Mouse (Mus musculus) erythroid progenitor cell, adult 5-6 weeks (primary cell): ENCODE results near the gene Sh3bp5l. TPM values are rescaled to one million over a fixed set of nuclear protein-coding genes. Genes with fewer than 3 reads are reported as not detected.
"Not testable (repeated sequence)": the region's sequence is repeated elsewhere in the genome, so short reads cannot be mapped to it uniquely, and the experiment has no call there.

Source experiments
- ATAC-seq: replicated peaks from 2 replicates; pipeline ENCODE4 v1.8.0; 2016; ENCODE audit warnings: moderate number of reproducible peaks, mild to moderate bottlenecking, moderate TSS enrichment, inconsistent platforms; ENCODE audit not compliant: poor library complexity, low FRiP score, severe bottlenecking
- total RNA-seq, 2 experiments: library from RNA; stranded (forward) in 1 of 2; stranded (reverse) in 1 of 2; fragments of 150-400 nt in 1 of 2; fragments of 186-747, 209-891 nt in 1 of 2; gene quantifications; 2 replicates each; pipeline versions ENCODE4 v1.2.3 to v1.2.4; 2015 to 2017; ENCODE audit warnings: low replicate concordance in 2 of 2

The Sh3bp5l gene
- 10.5 and 13.3 TPM in 2 replicates for total RNA-seq (2015; ENCODE audit: low replicate concordance)
- total RNA-seq (2017; ENCODE audit: low replicate concordance): 19.8 and 118 TPM in 2 replicates

DNA sequence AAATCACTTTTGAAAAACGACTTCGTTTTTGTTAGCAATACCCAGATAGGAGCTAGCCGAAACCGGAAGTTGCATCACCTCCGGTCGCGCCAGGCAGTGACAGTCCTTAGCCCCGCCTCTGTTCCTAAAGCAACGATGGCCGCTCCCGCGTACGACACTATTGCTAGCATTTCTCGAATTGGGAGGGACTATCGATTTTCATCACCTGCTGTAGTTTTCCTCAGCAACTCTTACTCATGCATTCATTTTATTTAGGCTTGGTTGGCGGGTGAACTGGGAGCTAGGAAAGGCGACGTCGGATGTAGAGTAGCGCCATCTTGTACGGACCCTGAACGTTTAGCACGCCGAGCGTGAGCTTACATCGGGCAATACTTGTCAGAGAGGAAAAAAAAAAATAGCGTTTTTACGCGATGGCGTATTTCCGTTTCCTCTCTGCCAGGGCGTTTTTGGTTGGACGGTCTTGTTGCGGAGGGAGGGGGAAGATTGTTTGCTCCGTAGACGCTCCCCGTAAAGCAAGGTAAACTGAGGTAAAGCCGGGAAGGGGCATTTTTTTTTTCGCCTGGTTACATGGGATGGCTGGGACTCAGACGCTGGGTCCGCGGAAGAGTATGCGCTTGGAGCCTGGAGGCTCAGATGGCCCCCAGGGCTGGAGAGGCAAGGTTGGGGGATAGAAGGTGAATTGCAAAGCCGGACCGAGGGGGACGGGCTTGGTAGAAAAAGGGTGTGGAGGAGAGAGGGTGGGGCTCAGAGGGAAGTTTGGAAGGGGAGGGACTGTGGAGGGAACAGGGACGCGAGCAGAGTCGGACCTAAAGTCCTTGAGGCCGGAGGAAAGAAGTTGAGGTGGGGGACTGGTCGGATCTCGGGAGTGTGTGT, at the start of gene Sh3bp5l, which contains the start of gene Zfp672:
TSS of gene Sh3bp5l (plus strand) at position 449 of the 873 bp plus-strand sequence.
TSS of gene Zfp672 (minus strand) at position 64 of the 873 bp plus-strand sequence.
- peak; percentile 89 for ATAC-seq

DNA sequence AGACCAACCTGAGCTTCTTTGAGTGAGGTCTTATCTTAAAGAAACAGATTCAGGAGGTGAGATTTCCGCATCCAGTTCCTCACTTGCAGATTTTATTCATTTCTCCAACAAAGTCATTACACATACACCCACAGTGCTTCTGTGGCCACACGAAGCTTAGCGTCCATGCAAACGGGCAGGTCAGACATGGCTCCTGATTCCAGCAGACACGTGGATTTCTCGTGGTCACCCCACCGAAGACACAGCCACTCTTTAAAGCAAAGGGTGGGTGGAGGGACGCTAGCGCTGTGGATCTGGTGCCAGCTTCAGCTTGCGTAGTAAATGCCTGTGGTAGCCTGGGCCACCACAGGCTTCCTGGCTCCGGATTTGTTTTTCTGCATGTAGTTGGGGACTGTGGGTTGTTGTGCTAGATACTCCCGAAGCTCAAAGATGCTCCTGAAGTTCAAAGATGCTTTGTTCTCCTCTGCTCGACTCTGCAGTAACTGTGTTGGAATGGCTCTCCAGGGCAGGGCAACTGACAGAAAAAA, 48.5 kb upstream of the Sh3bp5l start:
- ATAC-seq: no peak

DNA sequence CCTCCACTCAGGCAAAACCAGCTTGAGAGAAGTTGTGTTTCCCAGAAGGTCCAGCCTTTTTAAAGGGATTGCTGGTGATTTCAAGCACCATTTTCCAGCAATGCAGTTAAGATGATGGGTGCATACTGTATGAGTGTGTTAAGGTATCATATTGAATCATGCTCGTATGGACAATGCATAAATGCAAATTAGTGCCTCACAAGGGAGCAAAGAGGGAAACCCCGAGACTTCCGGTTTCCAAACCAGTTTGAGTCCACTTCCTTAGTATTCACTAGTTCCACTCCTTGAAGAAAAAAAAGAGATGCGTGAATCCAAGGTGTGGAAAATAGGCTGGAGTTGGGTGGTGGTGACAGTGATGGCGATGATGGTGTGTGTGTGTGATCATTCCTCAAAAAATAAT, 48.0 kb upstream of the Sh3bp5l start:
- ATAC-seq: no peak

DNA sequence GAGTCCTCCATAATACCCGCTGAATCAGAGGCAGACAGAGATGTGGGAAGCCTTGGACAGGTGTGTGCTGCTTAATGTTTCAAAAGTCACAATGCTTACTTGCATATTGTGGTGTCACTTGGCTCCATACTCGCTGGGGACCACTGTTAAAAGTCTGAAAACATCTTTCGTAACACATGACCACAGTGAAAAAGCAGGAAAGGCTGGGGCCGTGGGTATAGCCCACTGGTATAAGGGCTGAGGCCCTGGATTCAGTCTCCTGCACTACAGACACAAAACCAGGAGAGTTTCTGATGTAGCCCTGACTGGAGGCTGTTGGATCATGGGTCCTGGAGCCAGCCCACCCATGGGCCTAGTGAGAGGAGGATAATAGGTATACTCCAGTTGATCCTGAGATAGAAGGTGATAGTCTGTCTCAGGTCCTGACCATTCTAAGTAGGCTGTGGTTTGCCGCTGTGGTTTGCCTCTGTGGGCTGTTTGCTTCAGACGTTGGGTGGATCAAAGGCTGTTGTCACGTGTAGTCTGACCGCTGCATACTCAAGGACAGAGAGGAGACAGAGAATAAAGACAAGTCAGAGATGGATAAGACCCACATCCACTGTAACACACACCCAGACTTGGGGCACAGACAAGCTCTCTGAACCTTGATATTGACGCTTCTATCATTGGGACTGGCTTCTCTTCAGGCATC, 40.4 kb upstream of the Sh3bp5l start:
- no peak for ATAC-seq

DNA sequence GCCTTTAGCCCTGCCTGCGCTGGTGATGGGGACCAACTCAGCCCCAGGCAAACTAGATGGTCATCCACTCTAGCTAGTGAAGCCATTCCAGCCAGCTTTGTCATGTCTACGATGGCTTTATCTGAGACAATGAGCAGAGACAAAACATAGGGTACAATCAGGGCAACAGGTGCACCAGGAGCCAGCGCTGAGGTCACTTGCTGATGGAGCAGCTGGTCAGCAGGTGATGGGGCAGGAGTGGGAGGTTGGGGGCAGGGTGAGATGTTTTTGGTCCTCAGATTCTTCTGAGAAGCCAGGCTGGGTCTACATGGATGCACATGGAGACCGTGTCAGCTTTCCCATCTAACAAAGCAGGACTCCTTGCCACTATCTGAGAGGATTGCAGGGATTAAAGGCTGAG, 39.7 kb upstream of the Sh3bp5l start:
- ATAC-seq: no peak

DNA sequence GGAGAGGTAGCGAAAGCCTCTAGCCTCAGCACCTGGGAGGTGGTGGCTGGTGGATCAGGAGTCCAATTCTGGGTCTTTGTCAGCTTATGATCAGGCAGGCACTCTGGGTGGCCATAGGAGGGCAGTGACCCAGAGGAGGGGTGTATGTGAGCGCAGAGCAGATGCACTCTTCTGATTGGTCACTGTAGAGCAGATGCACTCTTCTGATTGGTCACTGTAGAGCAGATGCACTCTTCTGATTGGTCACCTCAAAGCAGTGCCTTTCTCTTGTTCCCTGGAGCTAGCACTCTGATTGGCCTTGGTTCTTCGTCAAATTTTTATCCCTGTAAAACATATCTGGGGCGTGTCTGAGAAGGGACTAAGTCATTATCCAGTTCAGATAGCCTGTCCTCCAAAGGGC, 37.7 kb upstream of the Sh3bp5l start:
- peak; percentile 44; the same call in 1 of the 2 replicates for ATAC-seq

DNA sequence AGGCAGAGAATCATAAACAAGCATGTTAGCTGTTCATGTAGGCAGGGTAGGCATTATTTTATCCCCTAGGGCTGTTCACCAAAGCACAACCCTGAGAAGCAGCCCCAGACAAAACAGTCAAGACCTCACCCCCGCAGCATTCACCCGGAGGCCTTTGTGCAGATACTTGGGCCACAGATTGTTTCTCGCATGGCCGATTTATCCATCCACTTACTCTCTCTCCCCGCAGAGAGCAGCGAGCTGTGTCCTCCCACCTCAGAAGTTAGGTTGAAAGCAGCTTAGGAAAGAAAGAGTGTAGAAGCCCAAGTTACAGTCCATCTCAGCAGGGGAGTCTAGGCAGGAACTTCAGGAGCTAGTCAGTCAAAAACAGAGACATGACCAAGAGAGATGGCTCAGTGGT, 33.1 kb upstream of the Sh3bp5l start:
- no peak for ATAC-seq

DNA sequence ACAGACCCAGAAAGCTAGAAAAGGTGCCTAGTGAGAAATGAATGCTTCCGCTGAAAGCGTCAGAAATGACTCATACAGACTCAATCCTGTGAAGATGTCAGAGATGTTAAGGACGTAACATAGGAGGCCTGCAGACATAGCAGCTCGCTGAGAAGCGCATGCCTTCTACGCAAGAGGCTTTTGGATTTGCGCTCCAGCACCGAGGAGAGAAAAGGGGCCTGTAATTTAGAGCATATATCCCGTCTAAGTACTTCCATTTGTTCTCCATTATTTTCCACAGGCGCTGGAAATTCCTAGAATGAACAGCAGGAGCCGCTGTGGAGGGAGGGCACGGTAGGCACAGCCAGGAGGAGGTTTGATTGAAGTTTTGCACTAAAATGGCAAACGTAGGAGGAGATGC, 29.5 kb upstream of the Sh3bp5l start:
- ATAC-seq: peak; percentile 51

DNA sequence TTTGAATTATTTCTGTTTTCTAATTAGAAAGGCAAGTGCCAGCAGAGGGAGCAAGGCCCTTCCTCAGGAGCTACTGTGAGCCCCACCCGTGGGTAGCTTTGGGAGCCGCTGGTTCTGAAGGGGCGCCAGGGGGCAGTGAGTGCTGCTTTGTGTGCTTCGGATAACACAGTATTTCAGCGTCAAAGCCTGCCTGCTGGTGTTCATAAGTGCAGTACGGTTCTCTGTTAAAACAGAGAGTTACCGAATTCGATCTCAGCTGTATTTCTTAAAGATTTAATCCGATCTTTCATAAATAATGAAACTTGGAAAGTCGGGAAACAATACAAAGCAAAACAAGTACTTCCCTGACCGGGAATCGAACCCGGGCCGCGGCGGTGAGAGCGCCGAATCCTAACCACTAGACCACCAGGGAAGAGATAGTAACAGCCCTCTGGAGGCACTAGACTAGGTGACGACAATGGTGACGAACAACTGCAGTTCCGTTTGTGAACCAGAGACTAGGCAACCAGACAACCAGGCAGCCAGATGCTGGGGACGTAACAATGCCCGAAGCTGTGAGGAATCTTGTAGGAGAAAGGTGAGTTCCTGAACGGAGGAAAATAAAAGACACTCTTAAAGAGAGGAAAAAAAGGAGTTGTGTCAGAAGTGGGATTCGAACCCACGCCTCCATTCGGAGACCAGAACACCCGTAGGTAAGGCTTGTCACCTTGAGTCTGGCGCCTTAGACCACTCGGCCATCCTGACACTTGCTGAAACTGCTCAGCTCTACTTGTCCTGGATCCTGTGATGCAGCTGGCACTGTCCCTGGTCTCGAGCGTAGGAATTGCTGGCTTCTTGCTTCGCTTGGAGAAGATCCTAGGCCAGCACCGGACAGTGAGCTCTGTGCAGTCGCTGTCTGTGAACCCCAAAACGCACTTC, 28.4 kb upstream of the Sh3bp5l start:
- peak; percentile 80 for ATAC-seq

DNA sequence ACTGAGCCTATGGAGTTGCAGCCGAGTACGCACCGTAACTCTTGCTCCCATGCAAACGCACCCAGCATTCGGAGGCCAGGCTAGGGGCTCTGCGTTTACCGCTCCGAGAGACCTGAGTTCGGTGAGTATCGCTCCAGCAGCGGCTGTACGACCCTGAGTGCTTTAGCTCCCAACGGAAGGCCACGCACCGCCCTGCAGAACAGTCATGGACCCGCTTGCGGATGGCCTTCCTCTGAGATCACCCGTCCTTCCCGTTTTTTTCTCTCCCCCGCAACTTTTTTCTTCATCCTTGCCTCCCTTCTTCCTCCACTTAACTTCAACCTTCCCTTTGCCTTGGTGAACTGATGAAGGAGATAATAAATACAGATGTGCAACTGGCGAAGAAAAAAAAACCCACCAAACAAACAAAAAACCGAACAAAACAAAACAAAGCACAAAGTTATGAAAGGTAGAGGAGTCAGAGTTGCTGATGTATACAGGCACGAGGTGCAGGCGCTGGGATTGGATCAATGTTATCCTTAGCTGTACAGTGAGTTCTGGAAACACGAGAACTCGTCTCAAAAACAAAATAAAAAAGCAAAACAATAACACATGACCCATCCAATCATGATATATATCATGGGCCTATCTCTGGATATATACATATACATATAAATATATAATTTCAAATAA, 27.6 kb upstream of the Sh3bp5l start:
- ATAC-seq: peak; percentile 45

DNA sequence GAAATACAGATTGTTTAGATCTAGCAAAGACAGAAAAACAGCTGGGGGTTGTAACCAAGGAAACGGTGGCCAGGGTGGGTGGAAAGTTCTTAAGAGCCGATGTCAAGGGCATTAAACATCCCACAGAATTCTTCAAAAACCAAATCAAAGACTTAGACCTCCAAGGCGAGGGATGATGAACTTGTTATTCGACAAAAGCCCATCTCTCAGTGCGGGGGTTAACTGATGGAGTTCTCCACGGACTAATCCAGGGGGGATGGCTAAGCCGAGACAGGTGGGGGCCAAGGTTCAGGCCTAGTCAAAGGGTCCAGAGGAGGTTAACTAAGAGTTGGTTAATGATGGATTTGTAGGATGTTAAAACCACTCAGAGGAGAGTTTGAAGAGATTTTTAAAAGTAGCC, 26.9 kb upstream of the Sh3bp5l start:
- no peak for ATAC-seq

DNA sequence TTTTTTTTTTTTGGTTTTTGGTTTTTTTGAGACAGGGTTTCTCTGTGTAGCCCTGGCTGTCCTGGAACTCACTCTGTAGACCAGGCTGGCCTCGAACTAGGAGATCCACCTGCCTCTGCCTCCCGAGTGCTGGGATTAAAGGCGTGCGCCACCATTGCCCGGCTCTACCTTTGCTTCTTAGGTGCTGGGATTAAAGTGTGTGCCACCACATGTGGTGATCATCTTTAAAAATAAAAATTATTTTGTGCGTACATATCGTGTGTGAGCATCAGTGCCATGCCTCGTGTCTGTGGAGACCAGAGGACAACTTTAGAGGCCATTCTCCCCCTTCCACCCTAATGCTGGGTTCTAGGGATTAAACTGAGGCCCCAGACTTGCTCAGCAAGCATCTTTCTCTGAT, 25.2 kb upstream of the Sh3bp5l start:
- not testable (repeated sequence) for ATAC-seq

DNA sequence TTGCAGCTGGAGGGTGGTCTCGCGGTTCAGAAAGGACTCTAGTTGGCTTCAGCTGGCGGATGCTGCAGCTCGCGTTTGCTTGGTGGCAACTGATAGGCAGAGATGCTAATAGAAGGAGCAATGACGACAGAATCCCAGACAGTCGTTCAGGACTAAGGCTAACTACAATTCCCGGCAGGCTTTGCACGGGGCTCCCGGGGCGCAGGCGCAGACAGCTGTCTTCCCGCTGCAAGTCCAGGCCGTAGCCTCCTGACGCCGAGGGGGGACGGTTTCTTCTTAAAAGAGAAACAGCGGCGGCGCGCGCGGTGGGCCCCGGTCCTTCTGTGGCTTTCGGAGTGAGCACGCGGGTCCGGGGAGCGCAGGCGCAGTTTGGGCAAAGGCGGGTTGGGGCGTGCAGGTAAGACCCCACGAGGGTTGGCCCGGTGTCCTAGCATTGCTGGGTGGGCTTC, 23.6 kb upstream of the Sh3bp5l start, which contains the start of gene Zfp692:
TSS of gene Zfp692 (plus strand) at position 210 of the 449 bp plus-strand sequence.
- peak; percentile 79 for ATAC-seq

DNA sequence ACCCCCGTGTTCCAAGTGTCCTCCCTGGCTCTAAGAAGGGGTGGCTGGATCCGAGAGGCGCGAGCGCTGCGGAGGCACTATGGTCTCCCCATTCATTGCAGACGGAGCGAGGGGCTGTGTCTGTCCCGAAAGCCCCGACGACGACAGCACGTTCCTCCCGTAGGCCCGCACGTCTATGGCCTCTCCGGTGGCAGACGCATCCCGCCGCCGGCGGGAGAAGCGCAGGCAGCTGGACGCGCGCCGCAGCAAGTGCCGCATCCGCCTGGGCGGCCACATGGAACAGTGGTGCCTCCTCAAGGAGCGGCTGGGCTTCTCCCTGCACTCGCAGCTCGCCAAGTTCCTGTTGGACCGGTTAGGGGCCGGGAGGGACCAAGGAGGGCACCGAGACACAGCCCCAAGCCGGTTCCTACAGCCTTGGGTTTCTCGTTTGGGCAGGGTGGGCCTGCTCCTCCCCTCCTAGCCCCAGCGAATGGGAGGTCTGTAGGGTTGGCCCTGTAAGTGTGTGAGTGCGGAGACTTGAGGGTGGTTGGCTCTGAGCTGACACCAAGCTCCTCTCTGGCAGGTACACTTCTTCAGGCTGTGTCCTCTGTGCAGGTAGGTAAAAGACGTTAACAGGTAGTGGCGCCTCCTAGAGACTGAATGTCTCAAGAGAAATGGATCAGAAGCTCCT, 23.0 kb upstream of the Sh3bp5l start:
- ATAC-seq: peak; percentile 53

DNA sequence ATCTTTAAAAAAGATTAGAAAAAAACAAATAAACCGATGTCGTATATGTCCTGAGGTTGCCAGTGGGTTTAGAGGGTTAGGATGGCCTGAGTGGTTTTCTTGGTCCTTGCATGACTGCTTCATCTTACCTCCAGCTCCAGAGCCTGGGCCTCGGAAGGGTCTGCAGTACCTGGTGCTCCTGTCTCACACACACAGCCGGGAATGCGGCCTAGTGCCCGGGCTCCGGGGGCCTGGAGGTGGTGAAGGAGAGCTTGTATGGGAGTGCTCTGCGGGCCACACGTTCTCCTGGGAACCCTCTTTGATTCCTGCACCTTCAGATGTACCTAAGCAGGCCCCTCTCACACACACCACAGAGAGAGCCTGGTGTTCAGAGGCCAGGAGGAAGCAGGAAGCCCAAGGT, 21.9 kb upstream of the Sh3bp5l start:
- no peak for ATAC-seq

DNA sequence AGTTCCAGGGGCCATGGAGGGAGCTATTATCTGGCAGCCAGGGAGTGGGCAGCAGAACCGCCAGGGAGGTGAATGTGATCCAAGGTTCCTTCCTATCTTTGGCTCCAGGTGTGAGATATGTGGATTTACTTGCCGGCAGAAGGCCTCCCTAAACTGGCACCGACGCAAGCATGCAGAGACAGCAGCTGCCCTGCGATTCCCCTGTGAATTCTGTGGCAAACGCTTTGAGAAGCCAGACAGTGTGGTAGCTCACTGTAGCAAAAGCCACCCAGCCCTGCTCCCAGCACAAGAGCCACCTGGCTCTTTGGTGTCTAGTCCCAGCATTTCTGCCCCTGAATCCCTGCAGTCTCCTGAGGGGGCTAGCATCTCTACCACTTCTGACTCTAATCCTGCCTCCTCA, 16.5 kb upstream of the Sh3bp5l start:
- ATAC-seq: no peak

DNA sequence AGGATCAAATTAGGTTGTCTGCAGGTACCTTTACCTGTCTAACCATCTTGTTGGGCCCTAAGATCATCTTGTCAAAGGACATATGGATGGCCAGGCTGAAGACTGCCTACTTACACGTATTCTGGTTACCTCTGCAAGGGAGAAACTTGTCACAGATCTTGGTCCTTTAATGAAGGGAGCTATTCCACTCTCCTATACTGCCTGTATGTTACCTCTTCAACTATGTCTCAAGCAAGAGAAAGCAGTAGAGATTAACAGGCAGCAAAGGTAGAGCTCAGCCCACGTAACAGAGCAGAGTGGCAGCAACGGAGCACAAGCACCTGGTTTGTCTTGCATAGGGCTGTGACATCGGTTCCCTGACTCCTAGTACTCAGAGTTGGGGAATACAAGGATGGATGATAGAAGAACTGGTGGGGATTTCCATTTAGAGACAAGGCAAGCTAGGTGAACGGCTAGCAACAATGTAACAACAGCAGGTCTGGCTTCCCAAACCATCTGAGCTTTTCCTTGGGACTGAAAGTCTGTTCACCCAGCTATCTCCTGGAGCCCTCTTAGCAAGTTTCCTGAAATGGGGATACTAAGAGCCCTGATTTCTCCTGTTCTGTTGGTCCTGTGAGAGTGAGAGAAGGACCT, 14.9 kb upstream of the Sh3bp5l start:
- no peak for ATAC-seq

DNA sequence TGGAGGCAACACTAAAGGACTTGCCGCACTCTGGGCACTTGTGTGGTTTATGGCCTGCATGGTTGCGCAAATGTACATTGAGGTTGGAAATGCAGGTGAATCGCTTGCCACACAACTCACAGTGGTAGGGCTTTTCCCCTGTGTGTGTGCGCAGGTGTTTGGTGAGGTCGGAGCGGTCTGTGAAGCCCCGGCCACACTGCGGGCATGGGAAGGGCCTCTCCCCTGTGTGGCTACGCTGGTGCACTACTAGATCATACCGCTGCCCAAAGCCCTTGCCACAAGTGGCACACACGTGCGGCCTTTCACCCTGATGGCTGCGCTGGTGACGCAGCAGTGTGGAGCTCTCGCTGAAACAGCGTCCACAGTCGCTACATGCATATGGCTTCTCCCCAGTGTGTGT, 14.2 kb upstream of the Sh3bp5l start:
- ATAC-seq: no peak
